Comparison of ENCODE assay signal across 15 mouse cellular contexts in genomic region chr11:118667946-118668345, GRCm38 (mm10).
A peak's percentile ranks its signal among the peaks of the same experiment; 100 is the strongest.
DNase-seq lines count a peak whose midpoint lies in the region; ATAC-seq and TF ChIP-seq lines count a peak whose summit lies in the region.
"Had no signal": no experiment of that assay in that cellular context is flagged by ENCODE, and none has a peak within 500 bp of the region (broad histone marks: within the 10 kb centered on the region; RNA-seq: fewer than 3 reads in every experiment).

No protein-coding gene starts in this region.

- H3K9ac ChIP-seq in kidney, embryonic 16.5 days (replicated peaks; ENCODE audit: low read length) = no peak overlapping the region
- H3K9ac ChIP-seq: embryonic facial prominence, embryonic 13.5 days; forebrain, embryonic 12.5 days; limb, embryonic 15.5 days; lung, embryonic 15.5 days; midbrain, embryonic 13.5 days; neural tube, embryonic 15.5 days had no signal

- H3K4me3 ChIP-seq in kidney, embryonic 16.5 days (ENCODE audit: low read length) = no peak overlapping the region
- no peak overlapping the region for H3K4me3 ChIP-seq in kidney, adult 2 months (ENCODE audit: insufficient read depth, low read depth, low read length)
- H3K4me3 ChIP-seq: embryonic facial prominence, embryonic 13.5 days; forebrain, embryonic 12.5 days; limb, embryonic 15.5 days; lung, embryonic 15.5 days; midbrain, embryonic 13.5 days; neural tube, embryonic 15.5 days had no signal

- H3K4me1 ChIP-seq in kidney, embryonic 16.5 days (ENCODE audit: insufficient read depth, low read length) = no peaks in the 10 kb centered on the region
- H3K4me1 ChIP-seq in kidney, adult 2 months (ENCODE audit: control insufficient read depth, insufficient read depth, low read length) = no peaks in the 10 kb centered on the region
- H3K4me1 ChIP-seq: embryonic facial prominence, embryonic 13.5 days; limb, embryonic 15.5 days; lung, embryonic 15.5 days had no signal

- no peak overlapping the region for H3K27ac ChIP-seq in kidney, embryonic 16.5 days (ENCODE audit: low read length)
- peak overlapping the region; percentile 13; the same call in 1 of the 2 replicates for H3K27ac ChIP-seq in kidney, adult 2 months (ENCODE audit: insufficient read depth, low read depth, low read length)
- H3K27ac ChIP-seq: embryonic facial prominence, embryonic 13.5 days; forebrain, embryonic 12.5 days; limb, embryonic 15.5 days; lung, embryonic 15.5 days; midbrain, embryonic 13.5 days; neural tube, embryonic 15.5 days had no signal

- H3K4me2 ChIP-seq in kidney, embryonic 16.5 days (replicated peaks; ENCODE audit: low read depth, low read length) = no peak overlapping the region
- H3K4me2 ChIP-seq: embryonic facial prominence, embryonic 13.5 days; forebrain, embryonic 12.5 days; limb, embryonic 15.5 days; lung, embryonic 15.5 days; midbrain, embryonic 13.5 days; neural tube, embryonic 15.5 days had no signal

- H3K27me3 ChIP-seq in kidney, embryonic 16.5 days (ENCODE audit: insufficient read depth, low read length) = no peaks in the 10 kb centered on the region
- no peaks in the 10 kb centered on the region for H3K27me3 ChIP-seq in kidney, adult 2 months (replicated peaks; ENCODE audit: control insufficient read depth, insufficient read depth, low read length)
- H3K27me3 ChIP-seq: embryonic facial prominence, embryonic 13.5 days; forebrain, embryonic 12.5 days; limb, embryonic 15.5 days; lung, embryonic 15.5 days; midbrain, embryonic 13.5 days; neural tube, embryonic 15.5 days had no signal

- no peaks in the 10 kb centered on the region for H3K9me3 ChIP-seq in kidney, embryonic 16.5 days (ENCODE audit: low read length)
- H3K9me3 ChIP-seq: embryonic facial prominence, embryonic 13.5 days; forebrain, embryonic 12.5 days; limb, embryonic 15.5 days; lung, embryonic 15.5 days; midbrain, embryonic 13.5 days; neural tube, embryonic 15.5 days had no signal

- no peak for TF ChIP-seq CTCF in kidney, adult 2 months (conservative IDR thresholded peaks at IDR 0.05; ENCODE audit: insufficient read depth, insufficient read length, low read depth, low read length)

- ATAC-seq in kidney, embryonic 16.5 days (ENCODE audit: low FRiP score, low TSS enrichment) = no peak
- ATAC-seq: midbrain, embryonic 13.5 days had no signal

- no peak for TF ChIP-seq POLR2A in kidney, adult 2 months (IDR thresholded peaks at IDR 0.05; ENCODE audit: low read depth, low read length)

- 31% methylated on average over 1 of the region's 1 CpGs for WGBS in kidney, embryonic 16.5 days
- 22% methylated on average over 1 of the region's 1 CpGs for WGBS in kidney, adult 2 months

- no peaks in the 10 kb centered on the region for H3K36me3 ChIP-seq in kidney, embryonic 16.5 days (ENCODE audit: insufficient read depth, low read length)
- H3K36me3 ChIP-seq in kidney, adult 2 months (ENCODE audit: control insufficient read depth, insufficient read depth, low read length) = no peaks in the 10 kb centered on the region
- H3K36me3 ChIP-seq: embryonic facial prominence, embryonic 13.5 days; forebrain, embryonic 12.5 days; limb, embryonic 15.5 days; lung, embryonic 15.5 days; midbrain, embryonic 13.5 days; neural tube, embryonic 15.5 days had no signal

- DNase-seq in adrenal gland, adult (ENCODE audit: inconsistent age in 2 of 2, low spot score in 1 of 2) = peak; percentile 39 to 51
- no peak for DNase-seq in adrenal gland, adult 18-20 months (ENCODE audit: low spot score in 2 of 2)
- peak; percentile 28 for DNase-seq in kidney, adult 18-20 months
- peak; percentile 79 for DNase-seq in kidney, adult 2 months
- DNase-seq in lung, postnatal 25 days (ENCODE audit: low spot score) = peak; percentile 16
- no peak for DNase-seq in frontal cortex, adult 2 months (ENCODE audit: extremely low spot score in 1 of 2, low spot score in 1 of 2)
- no peak for DNase-seq in frontal cortex, postnatal 36 days (ENCODE audit: low spot score in 2 of 2)
- DNase-seq: cerebellum, adult 9-11 months had no signal

Comparison
In these comparisons a context has a peak if more than half of its experiments do, and no peak if none do; other contexts are left out.
1. DNase-seq: peak in adrenal gland, adult (2 of 2), kidney, adult 18-20 months (single experiment), kidney, adult 2 months (single experiment) and lung, postnatal 25 days (single experiment); none in adrenal gland, adult 18-20 months (0 of 2), frontal cortex, adult 2 months (0 of 2) and frontal cortex, postnatal 36 days (0 of 2).